Mouse (Mus musculus) embryonic fibroblast, embryonic 13.5 days (primary cell): ENCODE results near the gene Cpsf4l.

ENCODE experiments used
- CTCF ChIP-seq: IDR thresholded peaks from 2 replicates; pipeline ENCODE4 v1.5.1; 2011; ENCODE audit warnings: mild to moderate bottlenecking, control low read depth, low read length, moderate library complexity, borderline replicate concordance; ENCODE audit not compliant: insufficient read depth
- POLR2A ChIP-seq: IDR thresholded peaks from 2 replicates; pipeline ENCODE4 v1.6.1; 2011; ENCODE audit warnings: low read depth, mild to moderate bottlenecking, control low read depth, low read length, moderate library complexity

- TF ChIP-seq POLR2A (no peak), CTCF (no peak)
Observed at GRCm38 (mm10) chr11:113747725-113748380, 38.0 kb upstream of the Cpsf4l start.
